Mouse (Mus musculus) heart, postnatal 0 days (tissue): ENCODE data around the gene Sbk2. TPM values are rescaled to one million over a fixed set of nuclear protein-coding genes. Genes with fewer than 3 reads are reported as not detected.

Source experiments
- ATAC-seq: fragments of 200-750 bp; cut with Nextera tagmentation; 2 replicates; pipeline ENCODE4 v1.8.0; 2017; ENCODE audit warnings: low read depth, moderate number of reproducible peaks, moderate library complexity; ENCODE audit not compliant: insufficient read depth
- DNase-seq: peaks from one replicate; pipeline ENCODE4 v3.0.0-alpha.2; 2016; ENCODE audit warnings: low spot score
- H3K27ac ChIP-seq: fragments of 300-500 bp; sonication (generic); 2 replicates; pipeline ENCODE4 v1.5.1; 2014; ENCODE audit warnings: low read depth, mild to moderate bottlenecking
- H3K27me3 ChIP-seq: fragments of 300-500 bp; sonication (generic); 2 replicates; pipeline ENCODE4 v1.6.1; 2014; ENCODE audit warnings: low read length, mixed read lengths; ENCODE audit not compliant: control insufficient read depth, insufficient read depth
- H3K36me3 ChIP-seq: fragments of 300-500 bp; sonication (generic); replicated peaks from 2 replicates; pipeline ENCODE4 v1.6.1; 2014; ENCODE audit warnings: low read length, mixed read lengths; ENCODE audit not compliant: control insufficient read depth, insufficient read depth
- H3K4me1 ChIP-seq: fragments of 300-500 bp; sonication (generic); 2 replicates; pipeline ENCODE4 v1.6.1; 2014; ENCODE audit warnings: antibody characterized with exemption; ENCODE audit not compliant: control insufficient read depth, insufficient read depth
- H3K4me2 ChIP-seq: fragments of 300-500 bp; sonication (generic); 2 replicates; pipeline ENCODE4 v1.6.1; 2014; ENCODE audit warnings: low read depth, mild to moderate bottlenecking, low read length, moderate library complexity
- H3K4me3 ChIP-seq: fragments of 300-500 bp; sonication (generic); 2 replicates; pipeline ENCODE4 v1.5.1; 2014; ENCODE audit warnings: low read depth, low read length
- H3K9ac ChIP-seq: fragments of 300-500 bp; sonication (generic); replicated peaks from 2 replicates; pipeline ENCODE4 v1.6.1; 2014; ENCODE audit warnings: low read depth, low read length, mixed read lengths
- H3K9me3 ChIP-seq: fragments of 300-500 bp; sonication (generic); replicated peaks from 2 replicates; pipeline ENCODE4 v1.6.1; 2016; ENCODE audit warnings: low read length; ENCODE audit not compliant: control insufficient read depth
- CTCF ChIP-seq: IDR thresholded peaks from 2 replicates; pipeline ENCODE4 v1.5.1; 2016; ENCODE audit warnings: antibody characterized with exemption, control low read depth, low read depth
- EP300 ChIP-seq: IDR thresholded peaks from 2 replicates; pipeline ENCODE4 v1.6.1; 2016; ENCODE audit warnings: antibody characterized with exemption, low read depth
- WGBS: fragments of 180-500 bp; shearing (Covaris S2); extraction: QIAGEN DNeasy Blood & Tissue Kit; methylation state at CpG from one replicate; pipeline ENCODE4 v1.1.7; 2014; 5-methylcytosine and 5-hydroxymethylcytosine counted together
- polyA plus RNA-seq: library from polyadenylated mRNA; unstranded; fragments of >200 nt; fragmentation: Nextera tagmentation; extraction: Ambion mirVana; gene quantifications from 2 replicates; pipeline ENCODE4 v1.2.1, GENCODE M21; 2015
- total RNA-seq: library from RNA; depleted of rRNA; stranded (reverse); fragments of >200 nt; gene quantifications from 2 replicates; pipeline ENCODE4 v1.2.3, GENCODE M21; 2014; ENCODE audit warnings: low replicate concordance

Sbk2 gene
- total and polyA plus RNA-seq, 2 experiments from 2014 or later: 16.4 to 22.0 TPM

GRCm38 (mm10) chr7:4948386-4948785 lies 15.8 kb downstream of the Sbk2 start:
- 51% methylated on average over 6 of the region's 6 CpGs for WGBS
- Histone ChIP-seq H3K9ac (no peak overlapping the region), H3K9me3 (no peaks in the 10 kb centered on the region), H3K4me3 (no peak overlapping the region), H3K27ac (no peak overlapping the region), H3K4me2 (no peak overlapping the region), H3K27me3 (no peaks in the 10 kb centered on the region), H3K36me3 (no peaks in the 10 kb centered on the region), H3K4me1 (peaks cover 3% of the 10 kb centered on the region; the same call in 1 of the 2 replicates)
- TF ChIP-seq EP300: no peak
- no peak for TF ChIP-seq CTCF
- ATAC-seq (no peak), DNase-seq (no peak)

- Histone ChIP-seq H3K9me3 (no peaks in the 10 kb centered on the region), H3K36me3 (no peaks in the 10 kb centered on the region), H3K27me3 (no peaks in the 10 kb centered on the region), H3K27ac (no peak overlapping the region), H3K4me3 (no peak overlapping the region), H3K9ac (no peak overlapping the region; the same call in 1 of the 2 replicates), H3K4me2 (no peak overlapping the region), H3K4me1 (peaks cover 3% of the 10 kb centered on the region; the same call in 1 of the 2 replicates)
- ATAC-seq: no peak
- no peak for DNase-seq
- 31% methylated on average over 2 of the region's 2 CpGs for WGBS
- TF ChIP-seq CTCF (no peak), EP300 (no peak)
These were observed 16.4 kb downstream of the Sbk2 start for GRCm38 (mm10) chr7:4947855-4948254.

GRCm38 (mm10) chr7:4943223-4943815 lies 20.9 kb downstream of the Sbk2 start:
- peak; percentile 87 for ATAC-seq
- peak; percentile 93 for DNase-seq
- no peaks in the 10 kb centered on the region for H3K36me3 ChIP-seq
- H3K4me2 ChIP-seq: peak overlapping the region; percentile 68
- TF ChIP-seq CTCF: peak; percentile 98
- no peak for TF ChIP-seq EP300
- no peak overlapping the region for H3K27ac ChIP-seq
- H3K27me3 ChIP-seq: no peaks in the 10 kb centered on the region
- peak overlapping the region; percentile 41 for H3K4me3 ChIP-seq
- WGBS: 12% methylated on average over 15 of the region's 15 CpGs
- H3K9me3 ChIP-seq: no peaks in the 10 kb centered on the region
- H3K9ac ChIP-seq: 0 out of 2 replicates have a peak overlapping the region, but pooled peaks have one; percentile 18
- H3K4me1 ChIP-seq: peaks cover 3% of the 10 kb centered on the region; the same call in 1 of the 2 replicates

- H3K4me2 ChIP-seq: no peak overlapping the region
- DNase-seq (no peak), ATAC-seq (no peak)
- no peaks in the 10 kb centered on the region for H3K36me3 ChIP-seq
- H3K27me3 ChIP-seq: no peaks in the 10 kb centered on the region
- H3K9ac ChIP-seq: no peak overlapping the region
- H3K4me1 ChIP-seq: peaks cover 3% of the 10 kb centered on the region; the same call in 1 of the 2 replicates
- WGBS: 32% methylated on average over 5 of the region's 5 CpGs
- no peaks in the 10 kb centered on the region for H3K9me3 ChIP-seq
- no peak overlapping the region for H3K27ac ChIP-seq
- H3K4me3 ChIP-seq: no peak overlapping the region
- TF ChIP-seq EP300 (no peak), CTCF (no peak)
These were observed 21.5 kb downstream of the Sbk2 start for GRCm38 (mm10) chr7:4942673-4943072.

GRCm38 (mm10) chr7:4940068-4940479 lies 24.1 kb downstream of the Sbk2 start:
- Histone ChIP-seq H3K9ac (no peak overlapping the region), H3K4me3 (no peak overlapping the region), H3K27ac (no peak overlapping the region), H3K36me3 (no peaks in the 10 kb centered on the region), H3K27me3 (no peaks in the 10 kb centered on the region), H3K4me2 (no peak overlapping the region), H3K4me1 (peaks cover 3% of the 10 kb centered on the region; the same call in 1 of the 2 replicates), H3K9me3 (no peaks in the 10 kb centered on the region)
- ATAC-seq (peak; percentile 39; the same call in 1 of the 2 replicates), DNase-seq (peak; percentile 47)
- 16% methylated on average over 9 of the region's 9 CpGs for WGBS
- TF ChIP-seq EP300 (no peak), CTCF (peak; percentile 83)

- Histone ChIP-seq H3K4me3 (no peak overlapping the region), H3K9me3 (no peaks in the 10 kb centered on the region), H3K27me3 (no peaks in the 10 kb centered on the region), H3K9ac (no peak overlapping the region), H3K36me3 (no peaks in the 10 kb centered on the region; the same call in 1 of the 2 replicates), H3K4me2 (no peak overlapping the region), H3K27ac (no peak overlapping the region), H3K4me1 (peaks cover 2% of the 10 kb centered on the region; the same call in 1 of the 2 replicates)
- WGBS: 41% methylated on average over 2 of the region's 2 CpGs
- TF ChIP-seq EP300: no peak
- peak; percentile 87 for TF ChIP-seq CTCF
- peak; percentile 43 for DNase-seq
- ATAC-seq: no peak
These were observed 25.8 kb downstream of the Sbk2 start for GRCm38 (mm10) chr7:4938456-4938855.
